Mouse (Mus musculus): Measurements from ENCODE around the gene Krt4. TPM values are rescaled to one million over a fixed set of nuclear protein-coding genes. Genes with fewer than 3 reads are reported as not detected.

Gene Krt4
- polyA plus RNA-seq, 1 experiment from 2014 or later, result 0.08 TPM

GRCm38 (mm10) chr15:101929666-101930065 is 5.1 kb upstream of the Krt4 start:
- Histone ChIP-seq H3K9ac (replicated peaks) (no peak overlapping the region), H3K27ac (replicated peaks) (no peak overlapping the region), H3K9me3 (no peaks in the 10 kb centered on the region), H3K27me3 (peaks cover 5% of the 10 kb centered on the region; the same call in 1 of the 2 replicates), H3K4me3 (no peak overlapping the region), H3K4me2 (replicated peaks) (peak overlapping the region; percentile 29), H3K4me1 (peaks cover 7% of the 10 kb centered on the region), H3K36me3 (no peaks in the 10 kb centered on the region)
- ATAC-seq (replicated peaks), result no peak
- 3% methylated on average over 17 of the region's 17 CpGs for WGBS

DNA sequence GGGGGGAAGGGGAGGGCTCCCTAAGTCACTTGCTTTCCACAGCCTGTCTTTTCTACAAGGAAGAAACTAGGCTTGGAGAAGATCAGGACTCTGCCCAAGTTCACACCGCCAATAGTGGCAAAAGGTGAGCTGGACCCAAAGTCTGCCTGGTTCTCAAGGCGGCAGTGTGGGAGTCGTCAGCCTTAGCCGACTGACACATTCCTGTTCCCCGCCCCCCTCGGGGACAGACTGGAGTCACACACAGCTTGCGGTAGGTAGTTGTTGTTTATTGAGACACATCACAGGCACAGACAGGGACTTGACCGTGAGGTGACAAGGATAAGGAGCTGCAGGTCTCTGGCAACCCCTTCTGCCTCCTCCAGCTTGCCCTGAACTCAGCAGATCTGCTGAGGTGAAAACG is 4.6 kb upstream of the Krt4 start:
- Histone ChIP-seq H3K27me3 (peaks cover 5% of the 10 kb centered on the region; the same call in 1 of the 2 replicates), H3K4me3 (no peak overlapping the region), H3K9me3 (no peaks in the 10 kb centered on the region), H3K9ac (replicated peaks) (no peak overlapping the region), H3K4me1 (peaks cover 7% of the 10 kb centered on the region), H3K27ac (replicated peaks) (no peak overlapping the region), H3K4me2 (replicated peaks) (no peak overlapping the region), H3K36me3 (no peaks in the 10 kb centered on the region)
- ATAC-seq (replicated peaks), result no peak
- WGBS, result 31% methylated on average over 9 of the region's 9 CpGs

- 71% methylated on average over 12 of the region's 12 CpGs for WGBS
- no peak overlapping the region for H3K4me2 ChIP-seq (replicated peaks)
- peaks cover 7% of the 10 kb centered on the region for H3K4me1 ChIP-seq
Measured at GRCm38 (mm10) chr15:101927340-101928080, 3.0 kb upstream of the Krt4 start.

GRCm38 (mm10) chr15:101925041-101925440 is 506 bp upstream of the Krt4 start:
- Histone ChIP-seq H3K27me3 (no peaks in the 10 kb centered on the region), H3K9ac (replicated peaks) (no peak overlapping the region), H3K27ac (replicated peaks) (no peak overlapping the region), H3K36me3 (no peaks in the 10 kb centered on the region), H3K4me1 (peaks cover 7% of the 10 kb centered on the region), H3K9me3 (no peaks in the 10 kb centered on the region), H3K4me2 (replicated peaks) (no peak overlapping the region), H3K4me3 (no peak overlapping the region)
- 93% methylated on average over 1 of the region's 1 CpGs for WGBS
- no peak for ATAC-seq (replicated peaks)

More at GRCm38 (mm10) chr15:101927340-101928080, 3.0 kb upstream of the Krt4 start:
- Histone ChIP-seq H3K4me3 (no peak overlapping the region), H3K9ac (replicated peaks) (no peak overlapping the region), H3K27me3 (peaks cover 5% of the 10 kb centered on the region; the same call in 1 of the 2 replicates), H3K36me3 (no peaks in the 10 kb centered on the region), H3K27ac (replicated peaks) (no peak overlapping the region), H3K9me3 (no peaks in the 10 kb centered on the region)
- ATAC-seq (replicated peaks), result no peak

DNA sequence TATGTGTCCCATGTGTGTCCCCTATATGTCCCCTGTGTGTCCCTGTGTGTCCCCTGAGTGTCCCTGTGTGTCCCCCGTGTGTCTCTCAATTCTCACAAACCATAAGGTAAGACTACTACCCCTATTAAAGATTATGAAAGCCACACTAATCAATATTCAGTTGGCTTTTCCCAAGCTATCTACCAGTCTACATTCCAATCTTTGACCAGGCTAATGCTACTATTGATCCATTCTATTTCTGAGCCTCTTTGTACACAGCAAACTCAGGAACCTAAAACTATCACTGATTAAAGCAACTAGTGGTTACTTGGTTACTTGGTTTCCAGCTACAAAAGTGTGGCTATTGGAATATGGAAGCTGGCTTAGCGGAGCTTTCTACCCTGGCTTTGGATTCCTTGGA is 2.2 kb downstream of the Krt4 start:
- Histone ChIP-seq H3K4me3 (no peak overlapping the region), H3K36me3 (no peaks in the 10 kb centered on the region), H3K9ac (replicated peaks) (no peak overlapping the region), H3K27me3 (no peaks in the 10 kb centered on the region), H3K4me2 (replicated peaks) (no peak overlapping the region), H3K9me3 (no peaks in the 10 kb centered on the region), H3K27ac (replicated peaks) (no peak overlapping the region), H3K4me1 (no peaks in the 10 kb centered on the region)
- WGBS, result 93% methylated on average over 2 of the region's 2 CpGs
- ATAC-seq (replicated peaks), result no peak

DNA sequence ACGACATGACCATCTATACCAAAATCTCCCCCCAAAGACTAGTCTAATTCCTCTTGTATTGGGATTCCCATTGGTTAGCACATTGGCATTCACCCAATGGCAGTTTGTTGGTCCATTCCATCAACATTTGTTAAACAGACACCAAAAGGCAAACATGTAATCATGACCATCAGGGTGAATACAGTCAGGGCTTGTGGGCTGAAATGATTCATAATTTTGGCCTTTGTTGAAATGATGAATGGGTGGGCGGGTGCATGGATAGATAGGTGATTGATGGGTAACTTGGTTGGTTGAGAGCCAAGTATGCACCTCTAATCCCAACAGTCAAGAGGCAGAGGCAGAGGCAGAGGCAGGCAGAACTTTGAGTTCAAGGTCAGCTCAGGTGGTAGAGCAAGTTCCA is 8.5 kb downstream of the Krt4 start:
- ATAC-seq (replicated peaks), result no peak
- Histone ChIP-seq H3K9me3 (no peaks in the 10 kb centered on the region), H3K4me2 (replicated peaks) (no peak overlapping the region), H3K27ac (replicated peaks) (no peak overlapping the region), H3K4me3 (no peak overlapping the region), H3K36me3 (no peaks in the 10 kb centered on the region), H3K9ac (replicated peaks) (no peak overlapping the region), H3K4me1 (no peaks in the 10 kb centered on the region), H3K27me3 (no peaks in the 10 kb centered on the region)
- 85% methylated on average over 2 of the region's 2 CpGs for WGBS

DNA sequence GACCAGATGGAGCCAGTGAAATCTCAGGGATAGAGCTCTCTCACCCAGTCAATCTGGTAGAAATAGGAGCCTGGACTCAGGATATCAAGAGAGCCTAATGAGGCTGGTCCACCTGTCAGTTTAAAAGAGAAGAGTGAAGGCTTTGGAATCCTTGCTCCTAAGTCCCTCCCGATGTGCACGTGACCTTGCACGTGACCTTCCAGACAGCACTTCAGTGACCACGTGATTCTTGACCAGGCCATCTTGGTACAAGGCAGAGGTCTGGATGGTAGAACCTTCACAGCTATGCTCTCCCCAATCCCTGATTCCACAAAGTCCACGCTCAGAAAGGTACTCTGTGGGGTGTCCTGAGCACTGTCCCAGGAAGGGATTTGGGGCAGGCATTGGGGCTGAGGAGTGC is 19.7 kb downstream of the Krt4 start:
- WGBS, result 81% methylated on average over 5 of the region's 5 CpGs
- Histone ChIP-seq H3K36me3 (no peaks in the 10 kb centered on the region), H3K9me3 (no peaks in the 10 kb centered on the region), H3K4me1 (no peaks in the 10 kb centered on the region), H3K4me3 (no peak overlapping the region), H3K27ac (replicated peaks) (no peak overlapping the region), H3K4me2 (replicated peaks) (no peak overlapping the region), H3K9ac (replicated peaks) (no peak overlapping the region), H3K27me3 (no peaks in the 10 kb centered on the region)
- ATAC-seq (replicated peaks), result no peak

DNA sequence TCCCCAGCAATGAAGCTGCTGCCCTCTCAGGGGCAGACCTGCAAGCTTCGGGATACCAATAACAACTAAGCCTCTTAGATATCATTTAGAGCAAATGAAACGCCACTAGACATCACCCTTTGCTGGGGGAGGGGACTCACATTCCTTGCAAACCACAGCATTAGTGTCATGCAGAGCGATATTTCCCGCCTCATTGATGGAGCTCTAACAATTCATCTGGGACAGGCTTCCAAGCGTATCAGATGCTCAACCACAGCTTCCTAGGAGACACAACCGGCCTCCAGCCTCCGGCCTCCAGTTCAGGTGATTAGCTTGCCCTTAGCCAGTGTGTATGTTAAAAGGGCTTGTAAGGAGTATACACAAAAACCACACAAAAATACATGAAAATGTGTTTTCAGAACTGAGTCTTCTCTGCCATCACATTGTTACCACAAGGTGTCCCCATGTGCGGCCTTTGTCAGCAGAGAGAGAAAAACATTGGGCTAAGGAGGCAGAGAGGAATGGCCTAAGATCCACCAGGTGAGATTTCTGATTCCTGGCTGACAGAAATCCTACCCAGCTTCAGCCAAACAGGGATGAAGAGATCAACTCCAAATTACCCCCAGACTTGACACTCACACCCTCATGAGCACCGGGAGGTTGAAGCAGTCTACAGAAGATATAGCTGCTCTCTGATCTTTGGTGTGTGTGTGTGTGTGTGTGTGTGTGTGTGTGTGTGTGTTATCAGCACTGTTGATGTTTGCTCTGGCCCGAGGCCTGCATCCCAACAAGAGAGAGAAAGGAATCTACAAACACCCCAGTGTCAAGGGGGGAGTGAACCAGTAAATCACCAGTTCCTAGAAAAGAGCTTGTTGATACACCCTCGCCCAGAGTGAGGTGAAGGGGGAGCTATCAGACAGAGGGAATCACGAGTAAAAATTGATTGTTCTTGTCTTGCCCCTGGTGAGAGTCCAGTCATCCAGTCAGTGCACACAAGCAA is 22.1 kb downstream of the Krt4 start:
- Histone ChIP-seq H3K9me3 (no peaks in the 10 kb centered on the region), H3K4me3 (no peak overlapping the region), H3K27me3 (no peaks in the 10 kb centered on the region), H3K4me1 (no peaks in the 10 kb centered on the region), H3K4me2 (replicated peaks) (no peak overlapping the region), H3K27ac (replicated peaks) (no peak overlapping the region), H3K9ac (replicated peaks) (no peak overlapping the region), H3K36me3 (no peaks in the 10 kb centered on the region)
- WGBS, result 69% methylated on average over 12 of the region's 12 CpGs
- ATAC-seq (replicated peaks), result no peak

- Histone ChIP-seq H3K27ac (replicated peaks) (no peak overlapping the region), H3K9me3 (no peaks in the 10 kb centered on the region), H3K27me3 (no peaks in the 10 kb centered on the region), H3K36me3 (no peaks in the 10 kb centered on the region), H3K4me1 (no peaks in the 10 kb centered on the region), H3K4me3 (no peak overlapping the region), H3K9ac (replicated peaks) (no peak overlapping the region), H3K4me2 (replicated peaks) (no peak overlapping the region)
- WGBS, result 96% methylated on average over 4 of the region's 4 CpGs
- no peak for ATAC-seq (replicated peaks)
Measured at GRCm38 (mm10) chr15:101895216-101895615, 29.3 kb downstream of the Krt4 start.

DNA sequence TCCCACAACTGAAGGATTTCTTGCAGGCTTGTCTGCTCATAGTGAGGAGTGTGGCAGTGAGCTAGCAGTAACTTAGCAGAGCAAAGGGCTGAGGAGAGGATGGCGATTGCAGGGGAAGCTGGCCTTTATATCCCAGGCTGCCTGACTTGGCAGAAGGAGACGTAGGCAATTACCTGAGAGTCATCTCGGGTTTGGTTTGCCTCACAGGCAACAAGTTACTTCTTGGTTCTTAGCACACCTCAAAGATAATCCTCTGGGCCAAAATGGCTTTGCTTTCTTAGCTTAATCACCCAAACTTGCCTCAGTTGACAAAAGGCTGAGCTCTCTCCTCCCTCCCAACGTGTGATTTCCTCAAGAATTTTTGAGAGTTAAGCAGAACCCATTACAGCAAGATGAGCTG is 31.7 kb downstream of the Krt4 start, which contains the start of gene Krt76:
Gene Krt76, minus strand, starts transcription at position 101 of the 400 bp plus-strand sequence.
- WGBS, result 51% methylated on average over 4 of the region's 4 CpGs
- no peaks in the 10 kb centered on the region for H3K9me3 ChIP-seq

GRCm38 (mm10) chr15:101879776-101880175 is 44.8 kb downstream of the Krt4 start:
- H3K4me2 ChIP-seq (replicated peaks), result no peak overlapping the region
- H3K9me3 ChIP-seq, result no peaks in the 10 kb centered on the region
- WGBS, result 10% methylated on average over 11 of the region's 11 CpGs
- no peak overlapping the region for H3K27ac ChIP-seq (replicated peaks)
- H3K9ac ChIP-seq (replicated peaks), result no peak overlapping the region
- H3K4me1 ChIP-seq, result no peaks in the 10 kb centered on the region
- no peak overlapping the region for H3K4me3 ChIP-seq
- H3K27me3 ChIP-seq, result no peaks in the 10 kb centered on the region
- no peak for ATAC-seq (replicated peaks)
- H3K36me3 ChIP-seq, result no peaks in the 10 kb centered on the region

More for the DNA sequence above, 31.7 kb downstream of the Krt4 start, which contains the start of gene Krt76:
- ATAC-seq (replicated peaks), result no peak
- Histone ChIP-seq H3K4me3 (no peak within 1 kb of the TSS), H3K4me1 (no peaks in the 10 kb centered on the region), H3K36me3 (no peaks in the 10 kb centered on the region), H3K27me3 (no peaks in the 10 kb centered on the region), H3K9ac (replicated peaks) (no peak within 1 kb of the TSS), H3K27ac (replicated peaks) (no peak within 1 kb of the TSS), H3K4me2 (replicated peaks) (no peak within 1 kb of the TSS)

- Histone ChIP-seq H3K4me2 (replicated peaks) (no peak overlapping the region), H3K27ac (replicated peaks) (no peak overlapping the region), H3K4me1 (no peaks in the 10 kb centered on the region), H3K27me3 (no peaks in the 10 kb centered on the region), H3K36me3 (no peaks in the 10 kb centered on the region), H3K9ac (replicated peaks) (no peak overlapping the region), H3K9me3 (no peaks in the 10 kb centered on the region), H3K4me3 (no peak overlapping the region)
- WGBS, result 73% methylated on average over 2 of the region's 2 CpGs
- ATAC-seq (replicated peaks), result no peak
Measured at GRCm38 (mm10) chr15:101878041-101878440, 46.5 kb downstream of the Krt4 start.

Measured in forebrain, embryonic 15.5 days (tissue).